Mouse (Mus musculus): Measurements from ENCODE around the gene Abcc2. TPM values are rescaled to one million over a fixed set of nuclear protein-coding genes. Genes with fewer than 3 reads are reported as not detected.

Abcc2 gene
- polyA plus RNA-seq, 1 experiment from 2014 or later, result 0.12 TPM

- Histone ChIP-seq H3K9ac (no peak overlapping the region), H3K27me3 (0 out of 2 replicates have a peak, but pooled peaks cover 2% of the 10 kb centered on the region), H3K4me1 (replicated peaks) (no peaks in the 10 kb centered on the region), H3K4me2 (no peak overlapping the region), H3K9me3 (no peaks in the 10 kb centered on the region), H3K36me3 (no peaks in the 10 kb centered on the region), H3K27ac (replicated peaks) (no peak overlapping the region), H3K4me3 (no peak overlapping the region)
- ATAC-seq (ENCODE audit: low FRiP score, low read depth), result no peak
- 79% methylated on average over 8 of the region's 8 CpGs for WGBS
These were observed 44.9 kb downstream of the Abcc2 start for GRCm38 (mm10) chr19:43826855-43827254.

- peak; percentile 87 for ATAC-seq (ENCODE audit: low FRiP score, low read depth)
- H3K27me3 ChIP-seq, result 0 out of 2 replicates have a peak, but pooled peaks cover 2% of the 10 kb centered on the region
- H3K4me1 ChIP-seq (replicated peaks), result peaks cover 4% of the 10 kb centered on the region; the same call in 1 of the 2 replicates
- no peaks in the 10 kb centered on the region for H3K9me3 ChIP-seq
- peak overlapping the region; percentile 33 for H3K4me2 ChIP-seq
- H3K27ac ChIP-seq (replicated peaks), result peak overlapping the region; percentile 60
- H3K36me3 ChIP-seq, result no peaks in the 10 kb centered on the region
- no peak overlapping the region for H3K4me3 ChIP-seq
- no peak overlapping the region for H3K9ac ChIP-seq
- 25% methylated on average over 21 of the region's 21 CpGs for WGBS
These were observed 50.6 kb downstream of the Abcc2 start for GRCm38 (mm10) chr19:43832425-43833069.

GRCm38 (mm10) chr19:43843184-43843583 is 61.2 kb downstream of the Abcc2 start:
- ATAC-seq (ENCODE audit: low FRiP score, low read depth), result no peak
- Histone ChIP-seq H3K36me3 (peaks cover 23% of the 10 kb centered on the region), H3K9me3 (no peaks in the 10 kb centered on the region), H3K9ac (no peak overlapping the region), H3K4me2 (no peak overlapping the region), H3K27ac (replicated peaks) (no peak overlapping the region), H3K4me1 (replicated peaks) (no peaks in the 10 kb centered on the region), H3K27me3 (no peaks in the 10 kb centered on the region), H3K4me3 (no peak overlapping the region)
- 79% methylated on average over 9 of the region's 9 CpGs for WGBS

- no peaks in the 10 kb centered on the region for H3K4me1 ChIP-seq (replicated peaks)
- H3K27me3 ChIP-seq, result no peaks in the 10 kb centered on the region
- WGBS, result 72% methylated on average over 7 of the region's 7 CpGs
- no peak for ATAC-seq (ENCODE audit: low FRiP score, low read depth)
- H3K36me3 ChIP-seq, result peaks cover 45% of the 10 kb centered on the region
- no peak overlapping the region for H3K27ac ChIP-seq (replicated peaks)
- no peak overlapping the region for H3K9ac ChIP-seq
- H3K4me3 ChIP-seq, result no peak overlapping the region
- no peak overlapping the region for H3K4me2 ChIP-seq
- no peaks in the 10 kb centered on the region for H3K9me3 ChIP-seq
These were observed 63.4 kb downstream of the Abcc2 start for GRCm38 (mm10) chr19:43845331-43845908.

GRCm38 (mm10) chr19:43847056-43847455 is 65.1 kb downstream of the Abcc2 start:
- Histone ChIP-seq H3K9ac (no peak overlapping the region), H3K4me2 (no peak overlapping the region), H3K4me3 (no peak overlapping the region), H3K27me3 (no peaks in the 10 kb centered on the region), H3K27ac (replicated peaks) (no peak overlapping the region), H3K36me3 (peaks cover 56% of the 10 kb centered on the region), H3K9me3 (no peaks in the 10 kb centered on the region), H3K4me1 (replicated peaks) (no peaks in the 10 kb centered on the region)
- no peak for ATAC-seq (ENCODE audit: low FRiP score, low read depth)
- WGBS, result 94% methylated on average over 15 of the region's 15 CpGs

- Histone ChIP-seq H3K9ac (no peak overlapping the region), H3K9me3 (no peaks in the 10 kb centered on the region), H3K4me3 (no peak overlapping the region), H3K4me1 (replicated peaks) (no peaks in the 10 kb centered on the region), H3K27ac (replicated peaks) (no peak overlapping the region), H3K27me3 (no peaks in the 10 kb centered on the region), H3K36me3 (peaks cover 60% of the 10 kb centered on the region), H3K4me2 (no peak overlapping the region)
- 97% methylated on average over 15 of the region's 15 CpGs for WGBS
- ATAC-seq (ENCODE audit: low FRiP score, low read depth), result no peak
These were observed 66.0 kb downstream of the Abcc2 start for GRCm38 (mm10) chr19:43847966-43848365.

GRCm38 (mm10) chr19:43850026-43850425 is 68.0 kb downstream of the Abcc2 start:
- no peaks in the 10 kb centered on the region for H3K27me3 ChIP-seq
- ATAC-seq (ENCODE audit: low FRiP score, low read depth), result no peak
- peaks cover 76% of the 10 kb centered on the region for H3K36me3 ChIP-seq
- 91% methylated on average over 11 of the region's 11 CpGs for WGBS
- H3K4me3 ChIP-seq, result no peak overlapping the region
- no peaks in the 10 kb centered on the region for H3K9me3 ChIP-seq
- H3K9ac ChIP-seq, result no peak overlapping the region
- H3K4me2 ChIP-seq, result no peak overlapping the region
- no peaks in the 10 kb centered on the region for H3K4me1 ChIP-seq (replicated peaks)
- H3K27ac ChIP-seq (replicated peaks), result no peak overlapping the region

- WGBS, result 83% methylated on average over 21 of the region's 21 CpGs
- Histone ChIP-seq H3K4me1 (replicated peaks) (no peaks in the 10 kb centered on the region), H3K4me2 (no peak overlapping the region), H3K27me3 (no peaks in the 10 kb centered on the region), H3K36me3 (peaks cover 68% of the 10 kb centered on the region), H3K27ac (replicated peaks) (no peak overlapping the region), H3K9me3 (no peaks in the 10 kb centered on the region), H3K4me3 (no peak overlapping the region), H3K9ac (no peak overlapping the region)
- ATAC-seq (ENCODE audit: low FRiP score, low read depth), result no peak
These were observed 70.1 kb downstream of the Abcc2 start for GRCm38 (mm10) chr19:43851996-43852630.

GRCm38 (mm10) chr19:43852837-43853545 is 71.0 kb downstream of the Abcc2 start:
- 85% methylated on average over 7 of the region's 7 CpGs for WGBS
- ATAC-seq (ENCODE audit: low FRiP score, low read depth), result no peak
- H3K4me1 ChIP-seq (replicated peaks), result no peaks in the 10 kb centered on the region
- no peak overlapping the region for H3K27ac ChIP-seq (replicated peaks)
- H3K9me3 ChIP-seq, result no peaks in the 10 kb centered on the region
- H3K27me3 ChIP-seq, result no peaks in the 10 kb centered on the region
- H3K36me3 ChIP-seq, result peaks cover 61% of the 10 kb centered on the region
- H3K4me3 ChIP-seq, result no peak overlapping the region
- no peak overlapping the region for H3K9ac ChIP-seq
- H3K4me2 ChIP-seq, result no peak overlapping the region

GRCm38 (mm10) chr19:43857347-43857746 is 75.4 kb downstream of the Abcc2 start:
- no peak overlapping the region for H3K4me2 ChIP-seq
- 84% methylated on average over 6 of the region's 6 CpGs for WGBS
- no peak overlapping the region for H3K4me3 ChIP-seq
- H3K9ac ChIP-seq, result no peak overlapping the region
- peaks cover 36% of the 10 kb centered on the region for H3K36me3 ChIP-seq
- H3K27ac ChIP-seq (replicated peaks), result no peak overlapping the region
- no peaks in the 10 kb centered on the region for H3K9me3 ChIP-seq
- H3K4me1 ChIP-seq (replicated peaks), result no peaks in the 10 kb centered on the region
- ATAC-seq (ENCODE audit: low FRiP score, low read depth), result no peak
- no peaks in the 10 kb centered on the region for H3K27me3 ChIP-seq

GRCm38 (mm10) chr19:43870418-43870817 is 88.4 kb downstream of the Abcc2 start:
- Histone ChIP-seq H3K9ac (no peak overlapping the region), H3K4me2 (no peak overlapping the region), H3K9me3 (no peaks in the 10 kb centered on the region), H3K27ac (replicated peaks) (no peak overlapping the region), H3K27me3 (no peaks in the 10 kb centered on the region), H3K4me1 (replicated peaks) (no peaks in the 10 kb centered on the region), H3K36me3 (peaks cover 41% of the 10 kb centered on the region), H3K4me3 (no peak overlapping the region)
- WGBS, result 88% methylated on average over 4 of the region's 4 CpGs
- ATAC-seq (ENCODE audit: low FRiP score, low read depth), result no peak

GRCm38 (mm10) chr19:43874351-43874750 is 92.4 kb downstream of the Abcc2 start:
- no peak overlapping the region for H3K9ac ChIP-seq
- H3K36me3 ChIP-seq, result peaks cover 13% of the 10 kb centered on the region; the same call in 1 of the 2 replicates
- 94% methylated on average over 11 of the region's 11 CpGs for WGBS
- no peaks in the 10 kb centered on the region for H3K9me3 ChIP-seq
- H3K27ac ChIP-seq (replicated peaks), result no peak overlapping the region
- H3K27me3 ChIP-seq, result no peaks in the 10 kb centered on the region
- no peak overlapping the region for H3K4me2 ChIP-seq
- peaks cover 27% of the 10 kb centered on the region for H3K4me1 ChIP-seq (replicated peaks)
- ATAC-seq (ENCODE audit: low FRiP score, low read depth), result no peak
- no peak overlapping the region for H3K4me3 ChIP-seq
